Mouse (Mus musculus): ENCODE measurements at regions not wholly inside any gene's neighbourhood (a gene's known extent, or its start where the extent isn't known, plus 50 kb on each side); places are given as distances from the start of the nearest gene placed in this dataset.

GRCm38 (mm10) chr8:34496751-34497150 lies 385.2 kb upstream of the Gm10131 start:
- WGBS = 91% methylated on average over 4 of the region's 4 CpGs
- no peak overlapping the region for H3K4me2 ChIP-seq (replicated peaks; ENCODE audit: low read depth)
- no peak for DNase-seq (ENCODE audit: low spot score)
- TF ChIP-seq EP300 (optimal IDR thresholded peaks at IDR 0.05) (no peak), CTCF (IDR thresholded peaks at IDR 0.05; ENCODE audit: low read depth) (no peak)
- no peaks in the 10 kb centered on the region for H3K4me1 ChIP-seq (replicated peaks; ENCODE audit: control insufficient read depth, insufficient read depth)
- no peak overlapping the region for H3K27ac ChIP-seq (replicated peaks)
- ATAC-seq (ENCODE audit: low FRiP score, low TSS enrichment) = no peak
- H3K36me3 ChIP-seq (ENCODE audit: control insufficient read depth, insufficient read depth, low read length) = no peaks in the 10 kb centered on the region
- no peak overlapping the region for H3K9ac ChIP-seq (ENCODE audit: low read length)
- no peaks in the 10 kb centered on the region for H3K9me3 ChIP-seq (ENCODE audit: control insufficient read depth, low read length)
- no peaks in the 10 kb centered on the region for H3K27me3 ChIP-seq (ENCODE audit: control insufficient read depth, insufficient read depth, low read length)
- H3K4me3 ChIP-seq (ENCODE audit: low read depth, low read length) = no peak overlapping the region

GRCm38 (mm10) chr8:34495974-34496373 lies 384.4 kb upstream of the Gm10131 start:
- no peak for DNase-seq (ENCODE audit: low spot score)
- Histone ChIP-seq H3K9me3 (ENCODE audit: control insufficient read depth, low read length) (no peaks in the 10 kb centered on the region), H3K36me3 (ENCODE audit: control insufficient read depth, insufficient read depth, low read length) (no peaks in the 10 kb centered on the region), H3K27ac (replicated peaks) (no peak overlapping the region), H3K4me2 (replicated peaks; ENCODE audit: low read depth) (no peak overlapping the region), H3K27me3 (ENCODE audit: control insufficient read depth, insufficient read depth, low read length) (no peaks in the 10 kb centered on the region), H3K4me3 (ENCODE audit: low read depth, low read length) (no peak overlapping the region), H3K9ac (ENCODE audit: low read length) (no peak overlapping the region), H3K4me1 (replicated peaks; ENCODE audit: control insufficient read depth, insufficient read depth) (no peaks in the 10 kb centered on the region)
- no peak for ATAC-seq (ENCODE audit: low FRiP score, low TSS enrichment)
- WGBS = 76% methylated on average over 4 of the region's 4 CpGs
- TF ChIP-seq CTCF (IDR thresholded peaks at IDR 0.05; ENCODE audit: low read depth) (no peak), EP300 (optimal IDR thresholded peaks at IDR 0.05) (no peak)

- Histone ChIP-seq H3K4me2 (replicated peaks; ENCODE audit: low read depth) (no peak overlapping the region), H3K4me1 (replicated peaks; ENCODE audit: control insufficient read depth, insufficient read depth) (no peaks in the 10 kb centered on the region), H3K9me3 (ENCODE audit: control insufficient read depth, low read length) (no peaks in the 10 kb centered on the region), H3K27me3 (ENCODE audit: control insufficient read depth, insufficient read depth, low read length) (no peaks in the 10 kb centered on the region), H3K9ac (ENCODE audit: low read length) (no peak overlapping the region), H3K27ac (replicated peaks) (no peak overlapping the region), H3K4me3 (ENCODE audit: low read depth, low read length) (no peak overlapping the region), H3K36me3 (ENCODE audit: control insufficient read depth, insufficient read depth, low read length) (no peaks in the 10 kb centered on the region)
- TF ChIP-seq CTCF (IDR thresholded peaks at IDR 0.05; ENCODE audit: low read depth) (no peak), EP300 (optimal IDR thresholded peaks at IDR 0.05) (no peak)
- 57% methylated on average over 7 of the region's 7 CpGs for WGBS
- ATAC-seq (ENCODE audit: low FRiP score, low TSS enrichment) (no peak), DNase-seq (ENCODE audit: low spot score) (no peak)
These were observed 377.3 kb upstream of the Gm10131 start for GRCm38 (mm10) chr8:34488746-34489400.

GRCm38 (mm10) chr8:34486433-34487096 lies 375.0 kb upstream of the Gm10131 start:
- ATAC-seq (ENCODE audit: low FRiP score, low TSS enrichment) (no peak), DNase-seq (ENCODE audit: low spot score) (no peak)
- H3K9ac ChIP-seq (ENCODE audit: low read length) = no peak overlapping the region
- no peak for TF ChIP-seq CTCF (IDR thresholded peaks at IDR 0.05; ENCODE audit: low read depth)
- TF ChIP-seq EP300 (optimal IDR thresholded peaks at IDR 0.05) = no peak
- no peaks in the 10 kb centered on the region for H3K9me3 ChIP-seq (ENCODE audit: control insufficient read depth, low read length)
- H3K27ac ChIP-seq (replicated peaks) = no peak overlapping the region
- H3K4me1 ChIP-seq (replicated peaks; ENCODE audit: control insufficient read depth, insufficient read depth) = no peaks in the 10 kb centered on the region
- H3K36me3 ChIP-seq (ENCODE audit: control insufficient read depth, insufficient read depth, low read length) = no peaks in the 10 kb centered on the region
- H3K4me3 ChIP-seq (ENCODE audit: low read depth, low read length) = no peak overlapping the region
- WGBS = 77% methylated on average over 17 of the region's 17 CpGs
- no peak overlapping the region for H3K4me2 ChIP-seq (replicated peaks; ENCODE audit: low read depth)
- H3K27me3 ChIP-seq (ENCODE audit: control insufficient read depth, insufficient read depth, low read length) = no peaks in the 10 kb centered on the region

- H3K9me3 ChIP-seq (ENCODE audit: control insufficient read depth, low read length) = no peaks in the 10 kb centered on the region
- H3K27me3 ChIP-seq (ENCODE audit: control insufficient read depth, insufficient read depth, low read length) = no peaks in the 10 kb centered on the region
- TF ChIP-seq CTCF (IDR thresholded peaks at IDR 0.05; ENCODE audit: low read depth) (no peak), EP300 (optimal IDR thresholded peaks at IDR 0.05) (no peak)
- DNase-seq (ENCODE audit: low spot score) = no peak
- H3K4me1 ChIP-seq (replicated peaks; ENCODE audit: control insufficient read depth, insufficient read depth) = no peaks in the 10 kb centered on the region
- H3K27ac ChIP-seq (replicated peaks) = no peak overlapping the region
- ATAC-seq (ENCODE audit: low FRiP score, low TSS enrichment) = no peak
- 94% methylated on average over 9 of the region's 9 CpGs for WGBS
- no peaks in the 10 kb centered on the region for H3K36me3 ChIP-seq (ENCODE audit: control insufficient read depth, insufficient read depth, low read length)
- H3K9ac ChIP-seq (ENCODE audit: low read length) = no peak overlapping the region
- no peak overlapping the region for H3K4me3 ChIP-seq (ENCODE audit: low read depth, low read length)
- no peak overlapping the region for H3K4me2 ChIP-seq (replicated peaks; ENCODE audit: low read depth)
These were observed 374.4 kb upstream of the Gm10131 start for GRCm38 (mm10) chr8:34485905-34486304.

- Histone ChIP-seq H3K27ac (replicated peaks) (no peak overlapping the region), H3K4me3 (ENCODE audit: low read depth, low read length) (no peak overlapping the region), H3K27me3 (ENCODE audit: control insufficient read depth, insufficient read depth, low read length) (no peaks in the 10 kb centered on the region), H3K36me3 (ENCODE audit: control insufficient read depth, insufficient read depth, low read length) (no peaks in the 10 kb centered on the region), H3K9me3 (ENCODE audit: control insufficient read depth, low read length) (no peaks in the 10 kb centered on the region), H3K4me1 (replicated peaks; ENCODE audit: control insufficient read depth, insufficient read depth) (no peaks in the 10 kb centered on the region), H3K4me2 (replicated peaks; ENCODE audit: low read depth) (no peak overlapping the region), H3K9ac (ENCODE audit: low read length) (no peak overlapping the region)
- no peak for TF ChIP-seq EP300 (optimal IDR thresholded peaks at IDR 0.05)
- no peak for TF ChIP-seq CTCF (IDR thresholded peaks at IDR 0.05; ENCODE audit: low read depth)
- WGBS = 85% methylated on average over 6 of the region's 6 CpGs
- DNase-seq (ENCODE audit: low spot score) (no peak), ATAC-seq (ENCODE audit: low FRiP score, low TSS enrichment) (no peak)
These were observed 373.8 kb upstream of the Gm10131 start for GRCm38 (mm10) chr8:34485346-34485745.

Measured in stomach, postnatal 0 days (tissue).